Mouse (Mus musculus): ENCODE measurements at regions not wholly inside any gene's neighbourhood (a gene's known extent, or its start where the extent isn't known, plus 50 kb on each side); places are given as distances from the start of the nearest gene placed in this dataset.

DNA sequence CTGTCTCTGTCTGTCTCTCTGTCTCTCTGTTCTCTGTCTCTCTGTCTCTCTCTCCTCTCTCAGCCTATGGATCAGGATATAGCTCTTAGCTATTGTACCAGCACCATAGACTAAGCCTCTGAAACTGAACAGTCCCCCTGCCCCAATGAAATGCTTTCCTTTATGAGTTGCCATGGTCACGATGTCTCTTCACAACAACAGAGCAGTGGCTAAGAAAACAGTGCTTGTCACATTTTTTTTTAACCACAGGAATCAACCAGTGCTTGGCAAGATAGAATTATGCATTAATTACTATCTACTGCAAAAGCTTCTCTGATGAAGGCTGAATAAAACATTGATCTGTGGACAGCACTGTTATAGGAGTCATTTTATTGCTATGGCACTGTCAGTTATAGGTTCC is 114.6 kb upstream of the Slco6d1 start:
- no peaks in the 10 kb centered on the region for H3K27me3 ChIP-seq (replicated peaks; ENCODE audit: control insufficient read depth, insufficient read depth, low read length)
- H3K27ac ChIP-seq (ENCODE audit: low read length): no peak overlapping the region
- WGBS: 89% methylated on average over 1 of the region's 1 CpGs
- no peak overlapping the region for H3K4me2 ChIP-seq (ENCODE audit: low read depth, low read length)
- ATAC-seq: no peak
- H3K9ac ChIP-seq (ENCODE audit: low read depth, low read length): no peak overlapping the region
- H3K4me1 ChIP-seq (ENCODE audit: control insufficient read depth, insufficient read depth, low read length): no peaks in the 10 kb centered on the region
- H3K4me3 ChIP-seq (ENCODE audit: low read length): no peak overlapping the region
- H3K9me3 ChIP-seq (ENCODE audit: control insufficient read depth, low read length): no peaks in the 10 kb centered on the region
- H3K36me3 ChIP-seq (ENCODE audit: control insufficient read depth, insufficient read depth, low read length): no peaks in the 10 kb centered on the region

DNA sequence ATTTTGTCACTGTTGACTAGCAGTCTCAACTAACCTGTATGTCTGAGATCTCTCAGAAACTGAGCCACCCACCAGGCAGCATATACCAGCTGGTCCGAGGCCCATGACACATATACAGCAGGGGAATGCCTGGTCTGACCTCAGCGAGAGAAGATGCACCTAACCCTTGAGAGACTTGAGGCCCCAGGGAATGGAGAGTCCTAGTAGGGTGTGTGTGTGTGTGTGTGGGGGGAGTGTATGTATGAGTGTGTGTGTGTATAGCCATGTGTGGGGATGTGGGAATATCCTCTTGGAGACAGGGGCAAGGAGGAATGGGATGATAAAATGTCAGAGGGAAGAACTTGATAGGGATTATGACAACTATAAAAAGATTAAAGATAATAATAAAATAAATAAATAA is 113.4 kb upstream of the Slco6d1 start:
- H3K9ac ChIP-seq (ENCODE audit: low read depth, low read length): no peak overlapping the region
- ATAC-seq: no peak
- H3K36me3 ChIP-seq (ENCODE audit: control insufficient read depth, insufficient read depth, low read length): no peaks in the 10 kb centered on the region
- H3K4me2 ChIP-seq (ENCODE audit: low read depth, low read length): no peak overlapping the region
- no peak overlapping the region for H3K4me3 ChIP-seq (ENCODE audit: low read length)
- H3K9me3 ChIP-seq (ENCODE audit: control insufficient read depth, low read length): no peaks in the 10 kb centered on the region
- 88% methylated on average over 2 of the region's 2 CpGs for WGBS
- H3K27ac ChIP-seq (ENCODE audit: low read length): no peak overlapping the region
- no peaks in the 10 kb centered on the region for H3K4me1 ChIP-seq (ENCODE audit: control insufficient read depth, insufficient read depth, low read length)
- H3K27me3 ChIP-seq (replicated peaks; ENCODE audit: control insufficient read depth, insufficient read depth, low read length): no peaks in the 10 kb centered on the region

DNA sequence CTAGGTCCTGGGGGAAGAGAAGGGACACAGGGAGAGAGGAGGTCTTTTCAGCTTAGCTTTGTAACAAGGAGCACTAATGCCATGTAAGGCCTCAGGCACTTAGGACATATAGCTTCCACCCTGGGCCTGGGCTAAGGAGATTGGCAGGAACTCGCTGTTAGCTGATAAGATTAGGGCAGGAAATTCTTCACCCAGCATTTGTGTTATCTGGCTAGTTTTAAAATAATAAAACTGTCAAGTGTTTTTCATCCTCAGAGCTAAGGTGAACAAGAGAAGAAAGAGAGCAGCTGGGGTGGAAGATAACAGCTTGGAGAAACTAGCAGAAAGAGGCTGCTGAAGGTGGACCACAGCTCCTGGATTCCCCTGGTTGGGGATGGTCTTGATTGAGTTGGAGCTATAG is 111.0 kb upstream of the Slco6d1 start:
- H3K4me3 ChIP-seq (ENCODE audit: low read length): no peak overlapping the region
- no peaks in the 10 kb centered on the region for H3K9me3 ChIP-seq (ENCODE audit: control insufficient read depth, low read length)
- H3K4me1 ChIP-seq (ENCODE audit: control insufficient read depth, insufficient read depth, low read length): no peaks in the 10 kb centered on the region
- ATAC-seq: no peak
- no peak overlapping the region for H3K9ac ChIP-seq (ENCODE audit: low read depth, low read length)
- H3K4me2 ChIP-seq (ENCODE audit: low read depth, low read length): no peak overlapping the region
- 27% methylated on average over 1 of the region's 1 CpGs for WGBS
- no peak overlapping the region for H3K27ac ChIP-seq (ENCODE audit: low read length)
- H3K36me3 ChIP-seq (ENCODE audit: control insufficient read depth, insufficient read depth, low read length): no peaks in the 10 kb centered on the region
- H3K27me3 ChIP-seq (replicated peaks; ENCODE audit: control insufficient read depth, insufficient read depth, low read length): no peaks in the 10 kb centered on the region

DNA sequence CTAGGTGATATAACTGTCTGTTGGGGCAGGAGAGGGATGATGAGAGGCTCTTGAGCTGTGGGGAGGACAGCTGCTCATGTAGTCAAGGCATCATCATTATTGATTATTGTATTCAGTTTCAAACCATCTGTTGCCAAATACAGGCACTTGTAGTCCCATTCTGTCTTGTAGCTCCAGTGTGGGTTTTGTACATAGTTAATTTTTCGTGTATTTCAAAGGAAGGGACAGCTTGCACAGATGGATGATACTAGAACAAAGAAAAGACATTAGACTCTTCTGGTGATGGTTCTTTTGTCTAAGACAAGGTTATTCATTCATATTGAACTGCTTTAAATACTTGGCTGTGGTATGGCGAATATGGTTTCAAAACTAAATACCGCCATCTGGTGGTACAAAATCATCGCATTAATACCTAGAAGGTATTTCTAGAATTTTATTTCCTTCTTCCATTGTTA is 70.8 kb upstream of the Slco6d1 start:
- H3K9me3 ChIP-seq (ENCODE audit: control insufficient read depth, low read length): no peaks in the 10 kb centered on the region
- H3K4me3 ChIP-seq (ENCODE audit: low read length): no peak overlapping the region
- 28% methylated on average over 4 of the region's 4 CpGs for WGBS
- no peaks in the 10 kb centered on the region for H3K27me3 ChIP-seq (replicated peaks; ENCODE audit: control insufficient read depth, insufficient read depth, low read length)
- no peaks in the 10 kb centered on the region for H3K4me1 ChIP-seq (ENCODE audit: control insufficient read depth, insufficient read depth, low read length)
- H3K9ac ChIP-seq (ENCODE audit: low read depth, low read length): no peak overlapping the region
- ATAC-seq: peak; percentile 76
- H3K27ac ChIP-seq (ENCODE audit: low read length): no peak overlapping the region
- no peak overlapping the region for H3K4me2 ChIP-seq (ENCODE audit: low read depth, low read length)
- H3K36me3 ChIP-seq (ENCODE audit: control insufficient read depth, insufficient read depth, low read length): no peaks in the 10 kb centered on the region

GRCm38 (mm10) chr1:98350725-98351124 is 70.2 kb upstream of the Slco6d1 start:
- Histone ChIP-seq H3K9ac (ENCODE audit: low read depth, low read length) (no peak overlapping the region), H3K27ac (ENCODE audit: low read length) (no peak overlapping the region), H3K9me3 (ENCODE audit: control insufficient read depth, low read length) (no peaks in the 10 kb centered on the region), H3K4me2 (ENCODE audit: low read depth, low read length) (no peak overlapping the region), H3K4me1 (ENCODE audit: control insufficient read depth, insufficient read depth, low read length) (no peaks in the 10 kb centered on the region), H3K27me3 (replicated peaks; ENCODE audit: control insufficient read depth, insufficient read depth, low read length) (no peaks in the 10 kb centered on the region), H3K36me3 (ENCODE audit: control insufficient read depth, insufficient read depth, low read length) (no peaks in the 10 kb centered on the region), H3K4me3 (ENCODE audit: low read length) (no peak overlapping the region)
- 27% methylated on average over 2 of the region's 2 CpGs for WGBS
- ATAC-seq: peak; percentile 71

- 82% methylated on average over 2 of the region's 2 CpGs for WGBS
- no peak overlapping the region for H3K27ac ChIP-seq (ENCODE audit: low read length)
- no peak overlapping the region for H3K4me2 ChIP-seq (ENCODE audit: low read depth, low read length)
- no peaks in the 10 kb centered on the region for H3K9me3 ChIP-seq (ENCODE audit: control insufficient read depth, low read length)
- H3K9ac ChIP-seq (ENCODE audit: low read depth, low read length): no peak overlapping the region
- H3K4me3 ChIP-seq (ENCODE audit: low read length): no peak overlapping the region
- no peak for ATAC-seq
- no peaks in the 10 kb centered on the region for H3K36me3 ChIP-seq (ENCODE audit: control insufficient read depth, insufficient read depth, low read length)
- no peaks in the 10 kb centered on the region for H3K4me1 ChIP-seq (ENCODE audit: control insufficient read depth, insufficient read depth, low read length)
- H3K27me3 ChIP-seq (replicated peaks; ENCODE audit: control insufficient read depth, insufficient read depth, low read length): no peaks in the 10 kb centered on the region
Measured at GRCm38 (mm10) chr1:98351530-98351929, 69.4 kb upstream of the Slco6d1 start.
